ENCODE assay signal across 19 mouse cellular contexts in genomic region chr17:50040727-50041410, GRCm38 (mm10).
"Had no signal": no experiment of that assay in that cellular context is flagged by ENCODE, and none has a peak within 500 bp of the region (broad histone marks: within the 10 kb centered on the region; RNA-seq: fewer than 3 reads in every experiment).

No protein-coding gene starts in this region.

- H3K4me3 ChIP-seq: intestine, embryonic 15.5 days; limb, embryonic 12.5 days; limb, embryonic 15.5 days; midbrain, embryonic 10.5 days; midbrain, embryonic 13.5 days; myocyte; neural tube, embryonic 13.5 days had no signal

- ATAC-seq: intestine, embryonic 15.5 days; midbrain, embryonic 13.5 days; midbrain, embryonic 16.5 days had no signal

- DNase-seq: kidney, adult 11 months; kidney, adult 8-10 months; kidney, postnatal 14 days; kidney, postnatal 4 days; left cerebral cortex, postnatal 4 days; lung, adult 2 months; lung, postnatal 14 days; lung, postnatal 4 days; retina, postnatal 1 day; thymus, adult 18-20 months; thymus, postnatal 36 days had no signal

- H3K27ac ChIP-seq: intestine, embryonic 15.5 days; limb, embryonic 12.5 days; limb, embryonic 15.5 days; midbrain, embryonic 10.5 days; midbrain, embryonic 13.5 days; neural tube, embryonic 13.5 days had no signal

- H3K9ac ChIP-seq: intestine, embryonic 15.5 days; limb, embryonic 12.5 days; limb, embryonic 15.5 days; midbrain, embryonic 13.5 days; neural tube, embryonic 13.5 days had no signal

- H3K9me3 ChIP-seq: intestine, embryonic 15.5 days; limb, embryonic 12.5 days; limb, embryonic 15.5 days; midbrain, embryonic 10.5 days; midbrain, embryonic 13.5 days; neural tube, embryonic 13.5 days had no signal

- H3K27me3 ChIP-seq: intestine, embryonic 15.5 days; limb, embryonic 12.5 days; limb, embryonic 15.5 days; midbrain, embryonic 13.5 days; neural tube, embryonic 13.5 days had no signal

- H3K4me1 ChIP-seq: intestine, embryonic 15.5 days; limb, embryonic 12.5 days; limb, embryonic 15.5 days had no signal

- H3K4me2 ChIP-seq: intestine, embryonic 15.5 days; limb, embryonic 12.5 days; limb, embryonic 15.5 days; midbrain, embryonic 13.5 days; neural tube, embryonic 13.5 days had no signal

- H3K36me3 ChIP-seq: intestine, embryonic 15.5 days; limb, embryonic 12.5 days; limb, embryonic 15.5 days; midbrain, embryonic 10.5 days; midbrain, embryonic 13.5 days; neural tube, embryonic 13.5 days had no signal
